ENCODE assay signal across 23 mouse cellular contexts in the genomic region with DNA sequence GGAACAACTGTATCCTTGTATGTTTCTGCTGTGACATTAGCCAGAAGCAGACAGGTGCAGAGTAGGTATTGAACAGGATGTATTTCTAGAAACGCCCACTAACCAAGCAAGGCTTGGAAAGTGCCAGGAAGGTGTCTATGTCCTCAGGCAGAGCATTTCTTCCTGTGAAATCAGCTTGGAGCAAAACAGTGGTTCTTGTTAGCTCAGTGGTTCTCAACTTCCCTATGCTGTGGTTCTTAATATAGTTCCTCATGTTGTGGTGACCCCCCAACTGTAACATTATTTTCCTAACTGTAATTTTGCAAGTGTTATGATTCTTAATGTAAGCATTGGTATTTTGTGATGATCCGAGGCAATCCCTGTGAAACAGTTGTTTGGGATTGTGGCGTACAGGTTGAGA.
"Had no signal": no experiment of that assay in that cellular context is flagged by ENCODE, and none has a peak within 500 bp of the region (broad histone marks: within the 10 kb centered on the region; RNA-seq: fewer than 3 reads in every experiment).

No protein-coding gene starts in this region.

- H3K36me3 ChIP-seq: heart, embryonic 12.5 days; hindbrain, embryonic 13.5 days; hindbrain, embryonic 15.5 days; kidney, embryonic 15.5 days; limb, embryonic 10.5 days; limb, embryonic 12.5 days; liver, embryonic 12.5 days had no signal

- H3K4me2 ChIP-seq: heart, embryonic 12.5 days; hindbrain, embryonic 13.5 days; hindbrain, embryonic 15.5 days; kidney, embryonic 15.5 days; limb, embryonic 12.5 days; liver, embryonic 12.5 days had no signal

- DNase-seq: forebrain, postnatal 0 days; gastrocnemius, postnatal 14 days; gastrocnemius, postnatal 36 days; heart, adult 2 months; heart, postnatal 10 days; heart, postnatal 4 days; kidney, adult 11 months; kidney, adult 2 months; kidney, adult 9 months; kidney, postnatal 14 days; kidney, postnatal 36 days; layer of hippocampus, adult 9-11 months had no signal

- H3K27ac ChIP-seq: heart, adult 2 months; hindbrain, embryonic 13.5 days; hindbrain, embryonic 15.5 days; hindbrain, postnatal 0 days; kidney, embryonic 15.5 days; kidney, postnatal 0 days; left cerebral cortex, adult 2 months; limb, embryonic 10.5 days; limb, embryonic 12.5 days; liver, embryonic 12.5 days had no signal

- H3K4me1 ChIP-seq: heart, embryonic 12.5 days; hindbrain, embryonic 13.5 days; hindbrain, embryonic 15.5 days; kidney, embryonic 15.5 days; liver, embryonic 12.5 days had no signal

- H3K4me3 ChIP-seq: heart, adult 2 months; heart, embryonic 12.5 days; hindbrain, embryonic 13.5 days; hindbrain, embryonic 15.5 days; kidney, embryonic 15.5 days; left cerebral cortex, adult 2 months; limb, embryonic 10.5 days; limb, embryonic 12.5 days; liver, embryonic 12.5 days had no signal

- ATAC-seq: forebrain, postnatal 0 days; hindbrain, postnatal 0 days; intestine, embryonic 16.5 days; liver, embryonic 12.5 days had no signal

- H3K9ac ChIP-seq: forebrain, postnatal 0 days; heart, embryonic 12.5 days; hindbrain, embryonic 13.5 days; hindbrain, embryonic 15.5 days; kidney, embryonic 15.5 days; limb, embryonic 12.5 days; liver, embryonic 12.5 days had no signal

- H3K27me3 ChIP-seq: heart, embryonic 12.5 days; hindbrain, embryonic 13.5 days; hindbrain, embryonic 15.5 days; kidney, embryonic 15.5 days; liver, embryonic 12.5 days had no signal

- H3K9me3 ChIP-seq: heart, embryonic 12.5 days; hindbrain, embryonic 13.5 days; hindbrain, embryonic 15.5 days; kidney, embryonic 15.5 days; limb, embryonic 10.5 days; limb, embryonic 12.5 days; liver, embryonic 12.5 days had no signal
